Mouse (Mus musculus) limb, embryonic 11.5 days (tissue): ENCODE data around the gene Gm28042. TPM values are rescaled to one million over a fixed set of nuclear protein-coding genes. Genes with fewer than 3 reads are reported as not detected.

Source experiments
- ATAC-seq: fragments of 200-750 bp; cut with Nextera tagmentation; 2 replicates; pipeline ENCODE4 v1.8.0; 2017; ENCODE audit warnings: low read depth; ENCODE audit not compliant: insufficient number of reproducible peaks, low FRiP score, low TSS enrichment
- DNase-seq: peaks from one replicate; pipeline ENCODE4 v3.0.0-alpha.2; 2015; ENCODE audit warnings: low spot score
- H3K27ac ChIP-seq: fragments of 300-500 bp; sonication (generic); replicated peaks from 2 replicates; pipeline ENCODE4 v1.5.1; 2014; ENCODE audit warnings: low read depth, mild to moderate bottlenecking, low read length
- H3K27me3 ChIP-seq: fragments of 300-500 bp; sonication (generic); 2 replicates; pipeline ENCODE4 v1.6.1; 2014; ENCODE audit warnings: mild to moderate bottlenecking, low read length, mixed read lengths; ENCODE audit not compliant: control insufficient read depth, insufficient read depth
- H3K36me3 ChIP-seq: fragments of 300-500 bp; sonication (generic); 2 replicates; pipeline ENCODE4 v1.6.1; 2014; ENCODE audit warnings: mild to moderate bottlenecking, low read length, moderate library complexity, mixed read lengths; ENCODE audit not compliant: control insufficient read depth, insufficient read depth
- H3K4me1 ChIP-seq: fragments of 300-500 bp; sonication (generic); 2 replicates; pipeline ENCODE4 v1.6.1; 2014; ENCODE audit warnings: low read length, mixed read lengths; ENCODE audit not compliant: control insufficient read depth, insufficient read depth
- H3K4me2 ChIP-seq: fragments of 300-500 bp; sonication (generic); 2 replicates; pipeline ENCODE4 v1.6.1; 2014; ENCODE audit warnings: low read depth, mild to moderate bottlenecking, moderate library complexity; ENCODE audit not compliant: severe bottlenecking
- H3K4me3 ChIP-seq: fragments of 300-500 bp; sonication (generic); 2 replicates; pipeline ENCODE4 v1.5.1; 2014; ENCODE audit warnings: low read depth, low read length
- H3K9ac ChIP-seq: fragments of 300-500 bp; sonication (generic); 2 replicates; pipeline ENCODE4 v1.6.1; 2014; ENCODE audit warnings: mild to moderate bottlenecking, low read length
- H3K9me3 ChIP-seq: fragments of 300-500 bp; sonication (generic); 2 replicates; pipeline ENCODE4 v1.6.1; 2016; ENCODE audit warnings: low read length; ENCODE audit not compliant: control insufficient read depth
- WGBS: fragments of 180-500 bp; shearing (Covaris S2); extraction: QIAGEN DNeasy Blood & Tissue Kit; methylation state at CpG from one replicate; pipeline ENCODE4 v1.1.7; 2014; 5-methylcytosine and 5-hydroxymethylcytosine counted together
- polyA plus RNA-seq: library from polyadenylated mRNA; unstranded; fragments of >200 nt; fragmentation: Nextera tagmentation; extraction: Ambion mirVana; gene quantifications from 2 replicates; pipeline ENCODE4 v1.2.1, GENCODE M21; 2014

Gene Gm28042
- polyA plus RNA-seq, 1 experiment from 2014 or later: 1.6 TPM

DNA sequence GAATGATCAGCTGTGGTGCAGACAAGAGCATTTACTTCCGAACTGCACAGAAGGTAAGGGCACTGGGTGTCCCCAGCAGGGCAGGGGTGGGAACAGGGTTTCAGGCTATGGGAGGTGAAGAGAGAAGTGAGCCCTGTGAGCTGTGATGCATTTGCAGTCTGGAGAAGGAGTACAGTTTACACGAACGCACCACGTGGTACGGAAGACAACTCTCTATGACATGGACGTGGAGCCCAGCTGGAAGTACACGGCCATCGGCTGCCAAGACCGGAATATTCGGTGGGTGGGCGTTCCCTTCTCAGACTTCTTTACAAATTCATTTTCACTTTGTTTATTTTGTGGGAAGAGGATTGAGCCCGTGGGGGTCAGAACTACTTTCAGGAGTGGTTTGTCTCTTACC lies 9.7 kb upstream of the Gm28042 start:
- Histone ChIP-seq H3K9me3 (no peaks in the 10 kb centered on the region), H3K4me3 (no peak overlapping the region), H3K4me2 (no peak overlapping the region), H3K27ac (no peak overlapping the region), H3K27me3 (no peaks in the 10 kb centered on the region), H3K9ac (no peak overlapping the region), H3K36me3 (peaks cover 5% of the 10 kb centered on the region), H3K4me1 (no peaks in the 10 kb centered on the region)
- 93% methylated on average over 12 of the region's 12 CpGs for WGBS
- ATAC-seq (no peak), DNase-seq (no peak)

DNA sequence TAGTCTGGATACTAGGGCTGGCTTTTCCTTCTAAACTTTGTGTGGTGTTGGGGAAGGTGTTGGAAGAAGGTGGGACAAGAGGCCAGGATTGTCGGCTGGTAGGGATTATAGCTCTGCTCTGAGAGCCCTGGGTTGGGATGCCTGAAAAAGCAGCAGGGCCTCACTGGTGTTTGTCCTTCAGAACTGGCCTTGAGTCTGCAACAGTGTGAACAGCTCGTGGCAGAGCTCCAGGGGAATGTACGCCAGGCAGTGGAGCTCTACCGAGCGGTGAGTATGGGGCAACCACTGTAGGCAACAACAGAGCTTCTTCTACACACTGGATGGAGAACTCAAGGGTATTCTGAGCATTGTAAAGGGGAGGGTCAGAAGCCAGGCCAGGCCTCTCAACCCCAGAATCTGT lies 3.0 kb upstream of the Gm28042 start:
- Histone ChIP-seq H3K27me3 (no peaks in the 10 kb centered on the region), H3K4me1 (no peaks in the 10 kb centered on the region), H3K9me3 (no peaks in the 10 kb centered on the region), H3K27ac (no peak overlapping the region), H3K9ac (no peak overlapping the region), H3K4me3 (no peak overlapping the region), H3K4me2 (no peak overlapping the region), H3K36me3 (peaks cover 7% of the 10 kb centered on the region; the same call in 1 of the 2 replicates)
- 86% methylated on average over 5 of the region's 5 CpGs for WGBS
- no peak for DNase-seq
- ATAC-seq: no peak

DNA sequence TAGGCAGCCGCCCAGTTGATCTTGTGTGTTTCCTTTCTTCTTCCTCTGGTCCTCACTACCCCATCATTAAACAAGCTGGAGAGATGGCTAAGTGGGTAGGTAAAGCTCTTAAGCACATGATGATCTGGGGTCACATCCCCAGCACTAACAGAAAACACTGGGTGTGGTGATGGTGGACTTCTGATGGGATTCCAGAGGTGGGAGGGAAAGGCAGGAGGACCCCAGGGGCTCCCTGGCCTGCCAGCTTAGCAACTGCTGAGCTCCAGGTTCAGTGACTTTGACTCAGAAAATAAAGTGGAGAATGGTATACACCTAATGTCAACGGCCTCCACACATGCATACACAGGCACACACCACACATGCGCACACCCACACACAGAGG lies 648 bp downstream of the Gm28042 start:
- Histone ChIP-seq H3K4me1 (no peaks in the 10 kb centered on the region), H3K9me3 (no peaks in the 10 kb centered on the region), H3K27ac (peak overlapping the region; percentile 1; the same call in 1 of the 2 replicates), H3K9ac (peak overlapping the region; percentile 64), H3K4me2 (peak overlapping the region; percentile 75), H3K27me3 (no peaks in the 10 kb centered on the region), H3K36me3 (peaks cover 9% of the 10 kb centered on the region; the same call in 1 of the 2 replicates), H3K4me3 (peak overlapping the region; percentile 47)
- no peak for ATAC-seq
- 49% methylated on average over 3 of the region's 3 CpGs for WGBS
- peak; percentile 32 for DNase-seq

DNA sequence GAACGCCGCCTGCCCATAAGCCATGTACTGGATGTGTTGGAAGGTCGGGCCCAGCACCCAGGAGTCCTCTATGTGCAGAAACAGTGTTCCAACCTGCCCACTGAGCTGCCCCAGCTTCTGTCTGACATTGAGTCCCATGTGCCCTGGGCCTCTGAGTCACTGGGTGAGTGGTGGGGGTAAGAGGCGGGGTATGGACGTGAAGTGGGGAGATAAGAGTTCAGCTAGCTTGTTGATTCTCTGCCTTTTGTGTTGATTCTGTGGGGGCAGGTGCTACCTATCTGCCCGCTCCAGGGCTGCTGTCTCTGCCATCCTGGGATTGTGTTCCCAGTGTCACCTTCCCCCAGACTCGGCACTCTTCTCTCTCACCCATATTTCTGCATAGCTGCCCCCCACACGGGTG lies 3.1 kb downstream of the Gm28042 start:
- Histone ChIP-seq H3K27ac (no peak overlapping the region), H3K36me3 (peaks cover 9% of the 10 kb centered on the region; the same call in 1 of the 2 replicates), H3K4me1 (no peaks in the 10 kb centered on the region), H3K4me2 (no peak overlapping the region), H3K9me3 (no peaks in the 10 kb centered on the region), H3K9ac (no peak overlapping the region), H3K4me3 (no peak overlapping the region), H3K27me3 (no peaks in the 10 kb centered on the region)
- 95% methylated on average over 8 of the region's 8 CpGs for WGBS
- DNase-seq (no peak), ATAC-seq (no peak)

DNA sequence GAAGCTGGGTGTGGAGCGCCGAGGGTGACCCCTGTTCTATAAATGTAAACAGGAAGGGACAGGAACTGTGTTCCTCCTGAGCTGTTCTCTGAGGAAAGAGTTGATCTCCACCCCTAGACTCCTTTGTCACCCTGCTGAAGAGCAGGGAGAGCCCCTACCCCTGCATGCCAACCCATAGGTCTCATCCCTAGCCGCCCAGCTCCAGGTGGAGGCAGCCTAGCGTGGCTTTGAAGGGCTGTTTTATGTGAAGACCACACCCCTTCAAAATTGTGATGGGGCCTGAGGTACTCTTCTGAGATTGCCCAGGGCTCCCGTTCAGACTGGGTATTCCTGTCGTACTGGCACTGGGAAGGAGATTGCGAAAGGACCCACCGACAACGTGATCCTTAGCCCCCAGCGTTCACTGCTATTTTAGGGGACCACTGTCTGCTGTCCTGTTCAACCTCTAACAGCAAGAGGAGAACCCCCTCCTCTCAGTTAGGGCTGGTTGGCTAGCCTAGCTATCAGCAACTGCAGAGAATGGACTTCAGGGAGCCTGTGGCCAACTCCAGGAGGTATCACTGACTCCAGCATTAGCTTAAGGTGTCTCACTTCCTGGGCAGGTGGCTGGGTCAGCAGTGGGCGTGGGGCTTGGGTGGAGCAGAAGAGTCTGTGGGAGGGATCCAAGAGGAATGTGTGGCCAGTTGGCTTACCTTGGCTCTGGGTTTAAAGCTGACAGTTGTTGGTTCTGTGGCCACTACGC lies 5.6 kb downstream of the Gm28042 start, which contains the start of gene Pla2g4b:
Gene Pla2g4b (plus strand): TSS at position 692 of the 742 bp plus-strand sequence.
- DNase-seq: no peak
- ATAC-seq: no peak
- Histone ChIP-seq H3K4me1 (no peaks in the 10 kb centered on the region), H3K36me3 (peaks cover 14% of the 10 kb centered on the region; the same call in 1 of the 2 replicates), H3K4me3 (no peak within 1 kb of the TSS), H3K27me3 (no peaks in the 10 kb centered on the region), H3K27ac (no peak within 1 kb of the TSS), H3K4me2 (no peak within 1 kb of the TSS), H3K9ac (no peak within 1 kb of the TSS), H3K9me3 (no peaks in the 10 kb centered on the region)
- 90% methylated on average over 12 of the region's 12 CpGs for WGBS

DNA sequence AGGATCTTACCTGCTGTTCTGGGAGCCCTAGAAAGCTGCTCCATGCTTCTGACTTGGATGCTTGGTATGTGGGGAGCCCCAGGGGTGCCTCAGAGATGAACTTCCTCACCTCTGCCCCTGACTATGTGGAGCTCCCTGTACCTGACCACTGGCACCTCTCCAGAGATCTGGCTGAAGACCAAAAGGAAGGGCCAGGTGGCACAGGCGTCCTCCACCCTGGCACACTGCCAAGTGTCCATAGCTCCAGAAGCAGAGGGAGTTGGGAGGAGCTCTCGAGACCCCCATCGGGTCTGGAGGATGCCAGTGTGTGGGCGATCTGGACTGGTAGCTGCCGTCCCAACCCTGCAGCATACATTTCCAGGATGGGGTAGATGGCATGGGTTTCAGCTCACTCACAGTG lies 6.4 kb downstream of the Gm28042 start:
- WGBS: 86% methylated on average over 5 of the region's 5 CpGs
- Histone ChIP-seq H3K27me3 (no peaks in the 10 kb centered on the region), H3K36me3 (peaks cover 14% of the 10 kb centered on the region; the same call in 1 of the 2 replicates), H3K9me3 (no peaks in the 10 kb centered on the region), H3K27ac (no peak overlapping the region), H3K4me2 (no peak overlapping the region), H3K4me1 (no peaks in the 10 kb centered on the region), H3K9ac (no peak overlapping the region), H3K4me3 (no peak overlapping the region)
- DNase-seq (no peak), ATAC-seq (no peak)

DNA sequence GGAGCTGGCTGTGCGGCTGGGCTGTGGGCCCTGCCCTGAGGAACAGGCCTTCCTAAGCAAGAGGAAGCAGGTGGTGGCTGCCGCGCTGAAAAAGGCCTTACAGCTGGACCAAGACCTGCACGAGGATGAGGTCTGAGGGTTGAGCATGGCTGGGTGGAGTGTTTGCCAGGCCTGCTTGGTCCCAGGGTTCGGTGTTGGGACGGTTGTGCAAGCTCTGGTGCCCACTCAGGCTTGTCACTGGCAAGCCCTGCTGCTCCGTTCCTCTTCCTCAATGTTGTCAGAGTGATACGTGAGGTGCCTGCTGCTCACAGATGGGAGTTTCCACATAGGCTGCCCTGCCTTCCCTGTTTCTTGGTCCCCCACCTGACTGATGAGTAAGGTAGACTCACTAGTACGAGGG lies 10.5 kb downstream of the Gm28042 start:
- ATAC-seq (no peak), DNase-seq (no peak)
- Histone ChIP-seq H3K27me3 (no peaks in the 10 kb centered on the region), H3K4me1 (no peaks in the 10 kb centered on the region), H3K36me3 (peaks cover 19% of the 10 kb centered on the region), H3K9me3 (no peaks in the 10 kb centered on the region), H3K27ac (no peak overlapping the region), H3K4me2 (no peak overlapping the region), H3K4me3 (no peak overlapping the region), H3K9ac (no peak overlapping the region)
- WGBS: 89% methylated on average over 9 of the region's 9 CpGs

DNA sequence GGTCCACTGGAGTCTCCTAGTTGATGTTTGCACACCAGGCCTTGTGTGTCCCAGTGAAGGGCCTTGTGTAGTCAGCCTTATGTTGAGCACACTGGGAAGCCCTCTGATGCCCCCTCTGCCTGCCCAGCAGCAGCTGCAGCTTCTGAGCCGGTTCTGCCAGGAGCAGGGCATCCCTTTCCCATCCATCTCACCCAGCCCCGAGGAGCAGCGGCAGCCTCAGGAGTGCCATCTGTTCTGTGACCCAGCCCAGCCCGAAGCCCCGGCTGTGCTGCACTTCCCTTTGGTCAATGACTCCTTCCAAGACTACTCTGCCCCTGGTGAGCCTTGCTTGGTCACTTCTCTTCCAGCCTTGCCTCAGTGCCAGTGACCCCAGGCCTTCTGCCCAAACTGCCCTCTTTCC lies 13.7 kb downstream of the Gm28042 start:
- no peak for ATAC-seq
- Histone ChIP-seq H3K27me3 (no peaks in the 10 kb centered on the region), H3K4me2 (no peak overlapping the region), H3K4me1 (no peaks in the 10 kb centered on the region), H3K9ac (no peak overlapping the region), H3K36me3 (peaks cover 14% of the 10 kb centered on the region), H3K27ac (no peak overlapping the region), H3K4me3 (no peak overlapping the region), H3K9me3 (no peaks in the 10 kb centered on the region)
- 84% methylated on average over 5 of the region's 5 CpGs for WGBS
- DNase-seq: no peak
